Mouse (Mus musculus) forebrain, embryonic 15.5 days (tissue): ENCODE results near the gene Omg. TPM values are rescaled to one million over a fixed set of nuclear protein-coding genes. Genes with fewer than 3 reads are reported as not detected.

Experiments used
- ATAC-seq: fragments of 200-750 bp; cut with Nextera tagmentation; replicated peaks from 2 replicates; pipeline ENCODE4 v1.8.0; 2017; ENCODE audit warnings: mild to moderate bottlenecking, moderate TSS enrichment, moderate library complexity
- H3K27ac ChIP-seq: fragments of 300-500 bp; sonication (generic); replicated peaks from 2 replicates; pipeline ENCODE4 v1.5.1; 2015; ENCODE audit warnings: mild to moderate bottlenecking, inconsistent platforms
- H3K27me3 ChIP-seq: fragments of 300-500 bp; sonication (generic); 2 replicates; pipeline ENCODE4 v1.6.1; 2015; ENCODE audit warnings: inconsistent platforms
- H3K36me3 ChIP-seq: fragments of 300-500 bp; sonication (generic); 2 replicates; pipeline ENCODE4 v1.6.1; 2015; ENCODE audit warnings: mild to moderate bottlenecking, inconsistent platforms
- H3K4me1 ChIP-seq: fragments of 300-500 bp; sonication (generic); 2 replicates; pipeline ENCODE4 v1.6.1; 2015; ENCODE audit warnings: inconsistent platforms
- H3K4me2 ChIP-seq: fragments of 300-500 bp; sonication (generic); replicated peaks from 2 replicates; pipeline ENCODE4 v1.6.1; 2015; ENCODE audit warnings: mild to moderate bottlenecking, inconsistent platforms
- H3K4me3 ChIP-seq: fragments of 300-500 bp; sonication (generic); 2 replicates; pipeline ENCODE4 v1.5.1; 2015; ENCODE audit warnings: mild to moderate bottlenecking, inconsistent platforms
- H3K9ac ChIP-seq: fragments of 300-500 bp; sonication (generic); replicated peaks from 2 replicates; pipeline ENCODE4 v1.6.1; 2015; ENCODE audit warnings: mild to moderate bottlenecking, inconsistent platforms
- H3K9me3 ChIP-seq: fragments of 300-500 bp; sonication (generic); 2 replicates; pipeline ENCODE4 v1.6.1; 2016; ENCODE audit warnings: inconsistent platforms
- WGBS: fragments of 180-500 bp; shearing (Covaris S2); methylation state at CpG from one replicate; pipeline ENCODE4 v1.1.7; 2015; ENCODE audit warnings: mixed read lengths; 5-methylcytosine and 5-hydroxymethylcytosine counted together
- polyA plus RNA-seq: library from polyadenylated mRNA; unstranded; fragments of >200 nt; fragmentation: Nextera tagmentation; extraction: Ambion mirVana; gene quantifications from 2 replicates; pipeline ENCODE4 v1.2.1, GENCODE M21; 2015

The Omg gene
- polyA plus RNA-seq, 1 experiment from 2014 or later = 3.0 TPM

GRCm38 (mm10) chr11:79527739-79528384, 24.0 kb upstream of the Omg start:
- Histone ChIP-seq H3K9me3 (no peaks in the 10 kb centered on the region), H3K27ac (no peak overlapping the region), H3K27me3 (no peaks in the 10 kb centered on the region), H3K4me3 (no peak overlapping the region), H3K4me1 (no peaks in the 10 kb centered on the region), H3K36me3 (peaks cover 4% of the 10 kb centered on the region; the same call in 1 of the 2 replicates), H3K9ac (no peak overlapping the region), H3K4me2 (no peak overlapping the region)
- ATAC-seq = no peak
- 92% methylated on average over 5 of the region's 5 CpGs for WGBS

- Histone ChIP-seq H3K36me3 (peaks cover 4% of the 10 kb centered on the region; the same call in 1 of the 2 replicates), H3K4me1 (no peaks in the 10 kb centered on the region), H3K9ac (no peak overlapping the region), H3K4me2 (no peak overlapping the region), H3K27ac (no peak overlapping the region), H3K9me3 (no peaks in the 10 kb centered on the region), H3K27me3 (no peaks in the 10 kb centered on the region), H3K4me3 (no peak overlapping the region)
- WGBS = 85% methylated on average over 15 of the region's 15 CpGs
- no peak for ATAC-seq
Observed at GRCm38 (mm10) chr11:79527015-79527738, 23.3 kb upstream of the Omg start.

GRCm38 (mm10) chr11:79526549-79526948, 22.7 kb upstream of the Omg start:
- Histone ChIP-seq H3K9ac (no peak overlapping the region), H3K9me3 (no peaks in the 10 kb centered on the region), H3K4me2 (no peak overlapping the region), H3K36me3 (peaks cover 4% of the 10 kb centered on the region; the same call in 1 of the 2 replicates), H3K27ac (no peak overlapping the region), H3K27me3 (no peaks in the 10 kb centered on the region), H3K4me1 (no peaks in the 10 kb centered on the region), H3K4me3 (no peak overlapping the region)
- ATAC-seq = no peak
- WGBS = 94% methylated on average over 3 of the region's 3 CpGs

GRCm38 (mm10) chr11:79524310-79524575, 20.4 kb upstream of the Omg start:
- Histone ChIP-seq H3K4me1 (no peaks in the 10 kb centered on the region), H3K36me3 (peaks cover 4% of the 10 kb centered on the region; the same call in 1 of the 2 replicates), H3K9me3 (no peaks in the 10 kb centered on the region), H3K4me3 (no peak overlapping the region), H3K27me3 (no peaks in the 10 kb centered on the region), H3K4me2 (no peak overlapping the region), H3K9ac (no peak overlapping the region), H3K27ac (no peak overlapping the region)
- ATAC-seq = no peak
- 95% methylated on average over 1 of the region's 1 CpGs for WGBS

DNA sequence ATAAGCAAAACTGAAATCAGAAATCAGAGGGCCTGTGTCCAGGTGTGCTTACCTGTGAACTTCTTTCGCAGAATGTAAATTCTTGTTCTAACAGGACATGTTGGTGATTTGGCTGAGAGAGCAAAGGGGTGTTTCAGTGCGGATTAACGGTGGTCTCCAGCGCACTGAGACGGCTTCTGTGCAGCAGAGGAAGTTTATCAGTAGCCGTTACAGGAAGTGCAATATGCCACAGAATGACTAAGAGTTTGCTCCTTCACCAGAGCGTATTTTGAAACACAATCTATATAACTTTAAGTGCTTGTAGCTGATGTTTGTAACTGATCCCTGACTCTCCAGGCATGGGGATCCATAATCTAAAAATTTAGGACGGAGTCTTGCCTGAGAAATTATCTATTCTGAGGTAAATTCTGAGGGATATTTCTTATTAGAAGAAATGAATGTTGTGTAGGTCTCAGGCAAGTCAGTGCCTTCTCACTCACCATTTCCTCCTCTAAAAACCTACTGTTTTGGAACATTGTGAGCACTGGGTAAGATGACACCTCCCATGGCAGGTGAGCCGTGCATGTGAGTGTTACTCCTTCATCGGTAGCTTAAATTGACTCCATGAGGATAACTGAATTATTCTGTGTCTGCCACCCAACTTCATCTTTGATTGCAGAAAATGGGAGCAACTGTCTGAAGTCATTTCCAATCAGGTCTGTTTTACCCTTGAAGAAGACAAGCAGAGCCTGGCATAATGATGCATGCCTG, 19.9 kb upstream of the Omg start, which contains the start of gene Evi2b:
Evi2b (minus strand) TSS at position 203 of the 750 bp plus-strand sequence.
- no peak for ATAC-seq
- Histone ChIP-seq H3K27me3 (no peaks in the 10 kb centered on the region), H3K27ac (no peak within 1 kb of the TSS), H3K9me3 (no peaks in the 10 kb centered on the region), H3K36me3 (peaks cover 4% of the 10 kb centered on the region; the same call in 1 of the 2 replicates), H3K4me1 (no peaks in the 10 kb centered on the region), H3K9ac (no peak within 1 kb of the TSS), H3K4me3 (no peak within 1 kb of the TSS), H3K4me2 (no peak within 1 kb of the TSS)
- WGBS = 90% methylated on average over 10 of the region's 10 CpGs

DNA sequence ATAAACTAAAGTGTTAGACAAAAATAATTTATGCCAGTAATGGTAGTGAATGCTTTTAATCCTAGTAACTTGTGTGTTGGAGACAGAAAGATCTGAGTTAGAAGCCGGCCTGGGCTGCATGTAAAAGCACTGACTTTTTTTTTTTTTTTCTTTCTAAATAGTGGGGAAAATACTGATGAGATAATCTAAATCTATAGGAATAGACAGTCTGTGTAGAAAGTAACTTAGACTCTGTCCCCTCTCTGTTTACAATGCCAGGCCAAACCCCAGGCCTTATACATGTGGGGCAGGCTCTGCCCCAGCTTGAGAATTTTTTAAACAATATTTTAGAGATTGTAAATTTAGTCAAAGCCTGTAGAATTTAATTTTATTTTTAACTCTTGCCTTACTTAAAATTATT, 19.1 kb upstream of the Omg start:
- no peak overlapping the region for H3K27ac ChIP-seq
- H3K4me3 ChIP-seq = no peak overlapping the region
- H3K36me3 ChIP-seq = peaks cover under 1% of the 10 kb centered on the region; the same call in 1 of the 2 replicates
- H3K9me3 ChIP-seq = no peaks in the 10 kb centered on the region
- ATAC-seq = no peak
- H3K4me2 ChIP-seq = no peak overlapping the region
- H3K4me1 ChIP-seq = no peaks in the 10 kb centered on the region
- 76% methylated on average over 1 of the region's 1 CpGs for whole genome bisulfite sequencing
- H3K9ac ChIP-seq = no peak overlapping the region
- H3K27me3 ChIP-seq = no peaks in the 10 kb centered on the region

DNA sequence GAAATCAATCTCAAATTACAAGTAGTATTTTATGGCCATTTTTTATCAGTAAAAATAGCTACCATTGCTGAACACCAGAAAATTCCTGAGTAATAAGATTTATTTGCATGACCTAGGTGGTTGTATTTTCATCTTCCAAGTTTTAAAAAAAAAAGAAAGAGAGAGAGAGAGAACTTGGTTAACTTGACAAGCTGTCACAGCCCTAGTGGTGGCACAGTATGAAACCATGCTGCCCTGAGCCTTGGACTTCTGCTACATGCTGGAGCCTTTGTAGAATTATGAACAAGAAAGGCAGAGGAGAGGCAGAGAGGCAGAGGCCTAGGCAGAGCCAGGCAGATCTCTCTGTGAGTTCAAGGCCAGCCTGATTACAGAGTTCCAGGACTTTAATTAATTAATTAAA, 18.0 kb upstream of the Omg start:
- no peaks in the 10 kb centered on the region for H3K9me3 ChIP-seq
- no peak overlapping the region for H3K9ac ChIP-seq
- no peak overlapping the region for H3K27ac ChIP-seq
- H3K4me1 ChIP-seq = no peaks in the 10 kb centered on the region
- ATAC-seq = no peak
- no peak overlapping the region for H3K4me2 ChIP-seq
- no peaks in the 10 kb centered on the region for H3K27me3 ChIP-seq
- H3K4me3 ChIP-seq = no peak overlapping the region
- no peaks in the 10 kb centered on the region for H3K36me3 ChIP-seq

GRCm38 (mm10) chr11:79520772-79521171, 16.9 kb upstream of the Omg start:
- H3K27ac ChIP-seq = no peak overlapping the region
- H3K4me1 ChIP-seq = no peaks in the 10 kb centered on the region
- H3K27me3 ChIP-seq = no peaks in the 10 kb centered on the region
- no peak overlapping the region for H3K9ac ChIP-seq
- no peak overlapping the region for H3K4me3 ChIP-seq
- no peaks in the 10 kb centered on the region for H3K9me3 ChIP-seq
- no peak for ATAC-seq
- no peaks in the 10 kb centered on the region for H3K36me3 ChIP-seq
- no peak overlapping the region for H3K4me2 ChIP-seq

- ATAC-seq = no peak
- no peaks in the 10 kb centered on the region for H3K9me3 ChIP-seq
- H3K4me2 ChIP-seq = no peak overlapping the region
- H3K27ac ChIP-seq = no peak overlapping the region
- H3K4me3 ChIP-seq = no peak overlapping the region
- H3K36me3 ChIP-seq = no peaks in the 10 kb centered on the region
- H3K4me1 ChIP-seq = no peaks in the 10 kb centered on the region
- no peak overlapping the region for H3K9ac ChIP-seq
- H3K27me3 ChIP-seq = no peaks in the 10 kb centered on the region
- 79% methylated on average over 1 of the region's 1 CpGs for WGBS
Observed at GRCm38 (mm10) chr11:79519878-79520291, 16.0 kb upstream of the Omg start.

DNA sequence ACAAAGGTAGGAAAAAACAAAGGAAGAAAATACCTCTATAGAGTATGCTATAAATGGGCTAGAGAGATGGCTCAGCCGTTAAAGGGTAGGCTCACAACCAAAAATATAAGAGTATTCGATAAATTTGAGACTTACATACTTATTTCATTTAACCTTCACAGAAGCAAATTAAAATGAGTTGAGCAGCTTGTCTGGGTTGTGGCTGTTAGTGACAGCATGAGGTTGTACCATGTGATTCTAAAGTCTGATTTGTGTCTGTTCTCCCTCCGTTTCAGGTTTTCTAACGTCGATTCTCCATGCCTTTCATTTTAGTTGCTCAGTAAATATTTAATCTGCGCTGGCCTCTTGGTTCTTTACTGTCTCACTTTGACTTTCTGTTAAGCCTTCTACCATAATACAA, 15.4 kb upstream of the Omg start:
- H3K27me3 ChIP-seq = no peaks in the 10 kb centered on the region
- H3K4me3 ChIP-seq = no peak overlapping the region
- no peak for ATAC-seq
- 88% methylated on average over 6 of the region's 6 CpGs for WGBS
- no peaks in the 10 kb centered on the region for H3K4me1 ChIP-seq
- H3K4me2 ChIP-seq = no peak overlapping the region
- H3K9me3 ChIP-seq = no peaks in the 10 kb centered on the region
- H3K36me3 ChIP-seq = no peaks in the 10 kb centered on the region
- no peak overlapping the region for H3K27ac ChIP-seq
- H3K9ac ChIP-seq = no peak overlapping the region

GRCm38 (mm10) chr11:79515798-79516197, 11.9 kb upstream of the Omg start:
- no peak overlapping the region for H3K9ac ChIP-seq

DNA sequence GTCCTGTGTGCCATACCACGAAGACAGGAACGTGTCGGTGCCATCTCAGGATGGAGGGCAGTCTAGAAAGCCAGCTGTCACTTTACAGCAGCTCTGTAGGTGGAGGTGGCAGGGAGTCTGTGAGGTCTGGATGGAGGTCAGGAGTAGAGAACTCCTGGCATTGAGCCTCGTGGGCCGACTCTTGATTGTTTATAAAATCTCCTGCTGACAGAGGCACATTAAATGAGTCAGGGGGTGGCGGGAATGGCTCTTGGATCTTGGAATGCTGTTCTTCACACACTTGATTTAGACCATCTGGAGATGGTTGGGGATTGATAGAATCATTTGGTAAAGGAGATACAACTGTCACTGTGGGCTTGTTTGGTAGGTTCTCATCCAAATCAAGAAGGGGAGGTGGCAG, 11.4 kb upstream of the Omg start:
- Histone ChIP-seq H3K9me3 (no peaks in the 10 kb centered on the region), H3K36me3 (no peaks in the 10 kb centered on the region), H3K4me1 (no peaks in the 10 kb centered on the region), H3K4me2 (no peak overlapping the region), H3K9ac (no peak overlapping the region), H3K27me3 (no peaks in the 10 kb centered on the region), H3K4me3 (no peak overlapping the region), H3K27ac (no peak overlapping the region)
- no peak for ATAC-seq
- WGBS = 75% methylated on average over 6 of the region's 6 CpGs

More at GRCm38 (mm10) chr11:79515798-79516197, 11.9 kb upstream of the Omg start:
- ATAC-seq = no peak
- Histone ChIP-seq H3K9me3 (no peaks in the 10 kb centered on the region), H3K27ac (no peak overlapping the region), H3K27me3 (no peaks in the 10 kb centered on the region), H3K36me3 (no peaks in the 10 kb centered on the region), H3K4me3 (no peak overlapping the region), H3K4me1 (no peaks in the 10 kb centered on the region), H3K4me2 (no peak overlapping the region)
- WGBS = 96% methylated on average over 2 of the region's 2 CpGs
